Mouse (Mus musculus) liver, postnatal 0 days (tissue): ENCODE results near the gene Mboat2. TPM values are rescaled to one million over a fixed set of nuclear protein-coding genes. Genes with fewer than 3 reads are reported as not detected.

ENCODE experiments used
- ATAC-seq: fragments of 200-750 bp; cut with Nextera tagmentation; 2 replicates; pipeline ENCODE4 v1.8.0; 2017; ENCODE audit warnings: mild to moderate bottlenecking, moderate library complexity
- DNase-seq: peaks from one replicate; pipeline ENCODE4 v3.0.0-alpha.2; 2016
- H3K27ac ChIP-seq: fragments of 300-500 bp; sonication (generic); 2 replicates; pipeline ENCODE4 v1.5.1; 2014; ENCODE audit warnings: antibody characterized with exemption, moderate library complexity, mild to moderate bottlenecking, low read depth
- H3K27me3 ChIP-seq: fragments of 300-500 bp; sonication (generic); 2 replicates; pipeline ENCODE4 v1.6.1; 2014; ENCODE audit warnings: low read length, control low read depth, mixed read lengths; ENCODE audit not compliant: insufficient read depth
- H3K36me3 ChIP-seq: fragments of 300-500 bp; sonication (generic); replicated peaks from 2 replicates; pipeline ENCODE4 v1.6.1; 2014; ENCODE audit warnings: mild to moderate bottlenecking, control low read depth, low read length, moderate library complexity, mixed read lengths; ENCODE audit not compliant: insufficient read depth
- H3K4me1 ChIP-seq: fragments of 300-500 bp; sonication (generic); 2 replicates; pipeline ENCODE4 v1.6.1; 2014; ENCODE audit warnings: antibody characterized with exemption, mild to moderate bottlenecking, control low read depth; ENCODE audit not compliant: insufficient read depth
- H3K4me2 ChIP-seq: fragments of 300-500 bp; sonication (generic); 2 replicates; pipeline ENCODE4 v1.6.1; 2014; ENCODE audit warnings: low read depth, mild to moderate bottlenecking, low read length, moderate library complexity, mixed read lengths
- H3K4me3 ChIP-seq: fragments of 300-500 bp; sonication (generic); 2 replicates; pipeline ENCODE4 v1.5.1; 2014; ENCODE audit warnings: low read depth, low read length
- H3K9ac ChIP-seq: fragments of 300-500 bp; sonication (generic); replicated peaks from 2 replicates; pipeline ENCODE4 v1.6.1; 2014; ENCODE audit warnings: mild to moderate bottlenecking, moderate library complexity
- H3K9me3 ChIP-seq: fragments of 300-500 bp; sonication (generic); 2 replicates; pipeline ENCODE4 v1.6.1; 2016; ENCODE audit warnings: mild to moderate bottlenecking, control low read depth, low read length, mixed read lengths
- CTCF ChIP-seq: sonication (generic); IDR thresholded peaks from 2 replicates; pipeline ENCODE4 v1.5.1; 2016; ENCODE audit warnings: antibody characterized with exemption, low read depth
- EP300 ChIP-seq: IDR thresholded peaks from 2 replicates; pipeline ENCODE4 v1.6.1; 2016; ENCODE audit warnings: antibody characterized with exemption, low read depth, mild to moderate bottlenecking
- WGBS: fragments of 180-500 bp; shearing (Covaris S2); extraction: QIAGEN DNeasy Blood & Tissue Kit; methylation state at CpG from one replicate; pipeline ENCODE4 v1.1.7; 2014; ENCODE audit not compliant: insufficient replicate concordance; 5-methylcytosine and 5-hydroxymethylcytosine counted together
- polyA plus RNA-seq: library from polyadenylated mRNA; unstranded; fragments of >200 nt; fragmentation: Nextera tagmentation; extraction: Ambion mirVana; gene quantifications from 2 replicates; pipeline ENCODE4 v1.2.1, GENCODE M21; 2015

Gene Mboat2
- polyA plus RNA-seq, 1 experiment from 2014 or later, result 2.0 TPM

DNA sequence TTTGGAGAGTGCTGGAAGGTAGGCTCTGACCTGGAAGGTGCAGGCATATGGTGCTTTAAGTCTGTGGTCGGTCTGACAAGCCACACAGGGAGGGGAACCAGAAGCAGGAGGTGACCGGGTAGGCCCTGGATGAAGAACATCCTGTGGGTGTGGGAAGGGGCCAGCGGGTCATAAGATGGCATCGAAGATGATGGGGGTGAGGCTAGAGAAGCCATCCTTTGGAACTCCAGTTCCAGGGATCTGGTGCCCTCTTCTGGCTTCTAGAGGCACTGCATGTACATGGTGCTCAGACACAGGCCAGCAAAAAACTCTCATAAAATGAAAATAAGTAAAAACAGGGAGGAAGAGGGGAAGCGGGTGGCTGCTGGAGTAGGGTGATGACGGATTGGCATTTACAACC is 121.5 kb downstream of the Mboat2 start:
- Histone ChIP-seq H3K27me3 (no peaks in the 10 kb centered on the region), H3K4me1 (no peaks in the 10 kb centered on the region), H3K9me3 (no peaks in the 10 kb centered on the region), H3K4me2 (no peak overlapping the region), H3K36me3 (no peaks in the 10 kb centered on the region), H3K4me3 (no peak overlapping the region), H3K27ac (no peak overlapping the region), H3K9ac (no peak overlapping the region)
- TF ChIP-seq EP300, result no peak
- TF ChIP-seq CTCF, result peak; percentile 89
- 41% methylated on average over 6 of the region's 6 CpGs for WGBS
- ATAC-seq (peak; percentile 48), DNase-seq (peak; percentile 72)

GRCm38 (mm10) chr12:24955137-24955536 is 124.5 kb downstream of the Mboat2 start:
- TF ChIP-seq CTCF, result no peak
- TF ChIP-seq EP300, result no peak
- Histone ChIP-seq H3K4me3 (no peak overlapping the region), H3K27me3 (no peaks in the 10 kb centered on the region), H3K9ac (no peak overlapping the region), H3K4me1 (no peaks in the 10 kb centered on the region), H3K36me3 (no peaks in the 10 kb centered on the region), H3K9me3 (no peaks in the 10 kb centered on the region), H3K4me2 (no peak overlapping the region), H3K27ac (no peak overlapping the region)
- 73% methylated on average over 9 of the region's 9 CpGs for WGBS
- ATAC-seq (no peak), DNase-seq (no peak)

DNA sequence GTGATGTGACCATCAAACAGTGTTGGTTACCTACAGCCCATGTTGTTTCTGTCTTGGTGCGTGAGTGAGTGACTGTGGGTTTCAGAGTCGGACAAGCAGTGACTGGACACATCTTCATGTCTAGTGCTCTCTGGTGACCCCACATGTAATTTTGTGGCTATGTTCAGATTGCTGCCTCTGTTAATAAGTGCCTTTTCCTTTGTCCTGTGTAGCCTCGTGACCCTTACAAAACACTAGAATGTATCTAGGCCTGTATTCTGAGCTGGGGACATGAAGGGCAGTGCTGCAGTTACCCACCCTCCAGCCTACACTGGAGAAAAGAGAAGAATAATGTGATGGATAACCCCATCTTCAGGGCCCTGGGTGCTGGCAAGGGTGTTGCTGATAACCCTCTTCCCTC is 127.8 kb downstream of the Mboat2 start:
- ATAC-seq, result no peak
- H3K9ac ChIP-seq, result no peak overlapping the region
- no peak overlapping the region for H3K4me3 ChIP-seq
- no peak overlapping the region for H3K4me2 ChIP-seq
- H3K27ac ChIP-seq, result no peak overlapping the region
- no peaks in the 10 kb centered on the region for H3K36me3 ChIP-seq
- H3K9me3 ChIP-seq, result no peaks in the 10 kb centered on the region
- 78% methylated on average over 3 of the region's 3 CpGs for WGBS
- no peak for DNase-seq
- no peaks in the 10 kb centered on the region for H3K4me1 ChIP-seq
- no peaks in the 10 kb centered on the region for H3K27me3 ChIP-seq
- TF ChIP-seq CTCF (no peak), EP300 (no peak)

GRCm38 (mm10) chr12:24961821-24962220 is 131.1 kb downstream of the Mboat2 start:
- TF ChIP-seq CTCF, result no peak
- no peak for TF ChIP-seq EP300
- 90% methylated on average over 7 of the region's 7 CpGs for WGBS

DNA sequence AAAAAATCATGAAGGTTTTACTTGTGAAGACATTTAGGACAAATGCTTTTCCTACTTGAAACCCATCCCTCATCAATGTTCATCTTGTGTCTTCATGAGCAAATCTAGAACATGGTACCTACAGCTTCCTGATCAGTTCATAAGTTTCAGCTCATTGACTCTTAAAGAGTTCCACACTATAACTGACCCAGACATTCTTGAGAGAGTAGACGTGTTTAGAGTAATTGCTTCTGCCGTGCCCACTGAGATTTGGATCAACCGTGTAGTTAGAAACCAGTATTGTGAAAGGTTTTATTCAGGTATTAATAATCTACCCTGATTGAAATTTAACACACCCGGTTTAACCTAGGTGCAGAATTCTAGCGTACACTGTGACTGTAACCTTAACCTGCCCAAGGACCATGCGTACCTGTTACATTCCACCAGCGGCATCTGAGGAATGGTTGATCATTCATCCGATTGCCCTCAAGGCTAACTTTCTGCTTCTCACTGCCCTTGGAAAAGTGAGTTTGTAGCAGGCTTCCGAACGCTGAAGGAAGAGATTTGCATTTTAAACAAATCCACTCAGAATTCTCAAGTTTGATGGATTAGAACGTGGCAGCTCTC is 131.8 kb downstream of the Mboat2 start:
- no peak for TF ChIP-seq EP300
- no peak for TF ChIP-seq CTCF
- Histone ChIP-seq H3K4me1 (no peaks in the 10 kb centered on the region), H3K36me3 (no peaks in the 10 kb centered on the region), H3K4me2 (no peak overlapping the region), H3K4me3 (no peak overlapping the region), H3K9ac (no peak overlapping the region), H3K9me3 (0 out of 2 replicates have a peak, but pooled peaks cover 3% of the 10 kb centered on the region), H3K27ac (no peak overlapping the region), H3K27me3 (no peaks in the 10 kb centered on the region)
- 85% methylated on average over 11 of the region's 11 CpGs for WGBS
- ATAC-seq (no peak), DNase-seq (no peak)

More at GRCm38 (mm10) chr12:24961821-24962220, 131.1 kb downstream of the Mboat2 start:
- H3K9ac ChIP-seq, result no peak overlapping the region
- no peak overlapping the region for H3K4me3 ChIP-seq
- ATAC-seq (no peak), DNase-seq (no peak)
- no peaks in the 10 kb centered on the region for H3K27me3 ChIP-seq
- H3K4me1 ChIP-seq, result no peaks in the 10 kb centered on the region
- no peak overlapping the region for H3K27ac ChIP-seq
- no peaks in the 10 kb centered on the region for H3K36me3 ChIP-seq
- 0 out of 2 replicates have a peak, but pooled peaks cover 3% of the 10 kb centered on the region for H3K9me3 ChIP-seq
- no peak overlapping the region for H3K4me2 ChIP-seq

- WGBS, result 40% methylated on average over 13 of the region's 13 CpGs
- Histone ChIP-seq H3K4me2 (0 out of 2 replicates have a peak overlapping the region, but pooled peaks have one; percentile 8), H3K27ac (no peak overlapping the region), H3K9me3 (0 out of 2 replicates have a peak, but pooled peaks cover 3% of the 10 kb centered on the region), H3K9ac (no peak overlapping the region), H3K27me3 (no peaks in the 10 kb centered on the region), H3K4me1 (no peaks in the 10 kb centered on the region), H3K4me3 (no peak overlapping the region), H3K36me3 (no peaks in the 10 kb centered on the region)
- no peak for ATAC-seq
- DNase-seq, result no peak
- TF ChIP-seq CTCF, result no peak
- no peak for TF ChIP-seq EP300
Measured at GRCm38 (mm10) chr12:24963393-24964022, 132.8 kb downstream of the Mboat2 start.
